Mouse (Mus musculus) CH12.LX (cell line): ENCODE results near the gene Naa35. TPM values are rescaled to one million over a fixed set of nuclear protein-coding genes. Genes with fewer than 3 reads are reported as not detected.

Experiments used
- DNase-seq: peaks from one replicate; pipeline ENCODE4 v3.0.0-alpha.2; 2013; ENCODE audit errors: extremely low read depth
- H3K27ac ChIP-seq: 2 replicates; pipeline ENCODE4 v1.5.1; 2012; ENCODE audit warnings: low read depth, mild to moderate bottlenecking, control low read depth, moderate library complexity; ENCODE audit not compliant: insufficient read depth
- H3K27me3 ChIP-seq: replicated peaks from 2 replicates; pipeline ENCODE3; 2012; ENCODE audit warnings: inconsistent platforms
- H3K36me3 ChIP-seq, 2 experiments: replicated peaks in 1 of 2; 2 replicates each; pipeline versions ENCODE3 to v1.6.1; 2012; ENCODE audit warnings: inconsistent platforms in 1 of 2, low read length in 1 of 2, mild to moderate bottlenecking in 1 of 2, mixed read lengths in 1 of 2, moderate library complexity in 1 of 2; ENCODE audit not compliant: control insufficient read depth in 1 of 2, insufficient read depth in 1 of 2
- H3K4me1 ChIP-seq, 2 experiments: 2 replicates each; pipeline ENCODE4 v1.6.1; 2012; ENCODE audit warnings: inconsistent platforms in 1 of 2, moderate library complexity in 1 of 2; ENCODE audit not compliant: insufficient read depth in 2 of 2, control insufficient read depth in 1 of 2
- H3K4me2 ChIP-seq: 2 replicates; pipeline ENCODE4 v1.6.1; 2012; ENCODE audit warnings: low read depth, mild to moderate bottlenecking, control low read depth; ENCODE audit not compliant: poor library complexity, insufficient read depth, severe bottlenecking
- H3K4me3 ChIP-seq, 3 experiments: fragments of 150-350 bp in 1 of 3; sonication (generic) in 1 of 3; replicated peaks in 1 of 3; 2 replicates each; pipeline versions ENCODE3 to v1.5.1; 2011 to 2012; ENCODE audit warnings: low read depth in 2 of 3, low read length in 2 of 3, mild to moderate bottlenecking in 2 of 3, moderate library complexity in 2 of 3, control low read depth in 1 of 3, improper control_type of control experiment in 1 of 3, inconsistent platforms in 1 of 3, mixed read lengths in 1 of 3; ENCODE audit not compliant: poor library complexity in 1 of 3
- H3K79me2 ChIP-seq: replicated peaks from 2 replicates; pipeline ENCODE4 v1.6.1; 2012; ENCODE audit warnings: mild to moderate bottlenecking, moderate library complexity; ENCODE audit not compliant: control insufficient read depth, poor library complexity, insufficient read depth, severe bottlenecking; ENCODE audit errors: extremely low read depth
- H3K9ac ChIP-seq: 2 replicates; pipeline ENCODE4 v1.6.1; 2012; ENCODE audit warnings: low read depth, mild to moderate bottlenecking, control low read depth, moderate library complexity; ENCODE audit not compliant: insufficient read depth
- H3K9me3 ChIP-seq: replicated peaks from 2 replicates; pipeline ENCODE3; 2012; ENCODE audit warnings: low read length, inconsistent platforms, mixed read lengths
- CTCF ChIP-seq, 2 experiments: IDR thresholded peaks in 1 of 2; conservative IDR thresholded peaks in 1 of 2; 2 replicates each; pipeline ENCODE4 v1.5.1; 2011 to 2012; ENCODE audit warnings: low read depth in 2 of 2, low read length in 2 of 2, improper control_type of control experiment in 1 of 2, inconsistent platforms in 1 of 2, mild to moderate bottlenecking in 1 of 2, moderate library complexity in 1 of 2
- EP300 ChIP-seq: IDR thresholded peaks from 2 replicates; pipeline ENCODE4 v1.6.1; 2011; ENCODE audit warnings: low read length, improper control_type of control experiment
- ETS1 ChIP-seq: conservative IDR thresholded peaks from 2 replicates; pipeline ENCODE4 v1.6.1; 2012; ENCODE audit warnings: low read depth, mild to moderate bottlenecking, inconsistent platforms, low read length, improper control_type of control experiment, moderate library complexity
- GABPA ChIP-seq: IDR thresholded peaks from 2 replicates; pipeline ENCODE4 v1.6.1; 2012; ENCODE audit warnings: low read depth, low read length, improper control_type of control experiment, inconsistent platforms; ENCODE audit not compliant: insufficient replicate concordance
- HCFC1 ChIP-seq: IDR thresholded peaks from 2 replicates; pipeline ENCODE4 v1.6.1; 2012; ENCODE audit warnings: low read depth, mild to moderate bottlenecking, inconsistent platforms, low read length, improper control_type of control experiment
- IRF4 ChIP-seq: IDR thresholded peaks from 2 replicates; pipeline ENCODE4 v1.6.1; 2014; ENCODE audit warnings: low read depth, mild to moderate bottlenecking, inconsistent platforms, low read length, improper control_type of control experiment
- JUN ChIP-seq: IDR thresholded peaks from 2 replicates; pipeline ENCODE4 v1.6.1; 2011; ENCODE audit warnings: low read depth, mild to moderate bottlenecking, low read length, improper control_type of control experiment, moderate library complexity; ENCODE audit not compliant: insufficient read depth
- JUND ChIP-seq: conservative IDR thresholded peaks from 2 replicates; pipeline ENCODE4 v1.6.1; 2011; ENCODE audit warnings: low read depth, low read length, improper control_type of control experiment
- MAZ ChIP-seq: IDR thresholded peaks from 2 replicates; pipeline ENCODE4 v1.6.1; 2012; ENCODE audit warnings: low read depth, mild to moderate bottlenecking, inconsistent platforms, low read length, improper control_type of control experiment, moderate library complexity
- MEF2A ChIP-seq: IDR thresholded peaks from 2 replicates; pipeline ENCODE4 v1.6.1; 2014; ENCODE audit warnings: low read depth, mild to moderate bottlenecking, inconsistent platforms, low read length, improper control_type of control experiment, borderline replicate concordance
- MXI1 ChIP-seq: IDR thresholded peaks from 2 replicates; pipeline ENCODE4 v1.6.1; 2011; ENCODE audit warnings: mild to moderate bottlenecking, low read depth, low read length, improper control_type of control experiment
- MYC ChIP-seq: IDR thresholded peaks from 2 replicates; pipeline ENCODE4 v1.6.1; 2011; ENCODE audit warnings: low read depth, mild to moderate bottlenecking, improper control_type of control experiment, low read length
- NELFE ChIP-seq: IDR thresholded peaks from 2 replicates; pipeline ENCODE4 v1.6.1; 2011; ENCODE audit warnings: low read depth, low read length, improper control_type of control experiment
- POLR2A ChIP-seq: IDR thresholded peaks from 2 replicates; pipeline ENCODE4 v1.6.1; 2011; ENCODE audit warnings: low read depth, mild to moderate bottlenecking, improper control_type of control experiment, low read length
- POLR2AphosphoS2 ChIP-seq: IDR thresholded peaks from 2 replicates; pipeline ENCODE4 v1.6.1; 2011; ENCODE audit warnings: low read depth, low read length, improper control_type of control experiment
- RAD21 ChIP-seq: IDR thresholded peaks from 2 replicates; pipeline ENCODE4 v1.6.1; 2011; ENCODE audit warnings: low read depth, mild to moderate bottlenecking, low read length, improper control_type of control experiment, moderate library complexity
- SMC3 ChIP-seq: IDR thresholded peaks from 2 replicates; pipeline ENCODE4 v1.6.1; 2011; ENCODE audit warnings: low read depth, low read length, improper control_type of control experiment
- TBP ChIP-seq: conservative IDR thresholded peaks from 2 replicates; pipeline ENCODE4 v1.6.1; 2011; ENCODE audit warnings: low read depth, low read length, improper control_type of control experiment
- USF1 ChIP-seq: IDR thresholded peaks from 2 replicates; pipeline ENCODE4 v1.6.1; 2014; ENCODE audit warnings: low read depth, mild to moderate bottlenecking, inconsistent platforms, low read length, improper control_type of control experiment
- USF2 ChIP-seq: conservative IDR thresholded peaks from 2 replicates; pipeline ENCODE4 v1.6.1; 2011; ENCODE audit warnings: low read depth, low read length, improper control_type of control experiment
- ZKSCAN1 ChIP-seq: IDR thresholded peaks from 2 replicates; pipeline ENCODE4 v1.6.1; 2012; ENCODE audit warnings: low read depth, inconsistent platforms, low read length, improper control_type of control experiment, borderline replicate concordance
- ZMIZ1 ChIP-seq: IDR thresholded peaks from 2 replicates; pipeline ENCODE4 v1.6.1; 2012; ENCODE audit warnings: low read depth, mild to moderate bottlenecking, inconsistent platforms, low read length, improper control_type of control experiment
- ZNF384 ChIP-seq: IDR thresholded peaks from 2 replicates; pipeline ENCODE4 v1.6.1; 2012; ENCODE audit warnings: low read depth, low read length, improper control_type of control experiment, inconsistent platforms
- dilution Hi-C: fragments of 300-500 bp; cut with MboI; formaldehyde crosslinking; loops from 2 replicates; pipeline ENCODE4 v1.14.3; 2020; ENCODE audit warnings: low sequenced_read_pairs; ENCODE audit not compliant: extremely low pct_unique_long_range_greater_than_20kb, extremely low pct_ligation_motif_present
- in situ Hi-C: fragments of 300-500 bp; cut with MboI; formaldehyde crosslinking; loops from 3 replicates; pipeline ENCODE4 v1.14.3; 2019; ENCODE audit warnings: low sequenced_read_pairs, low pct_ligation_motif_present, low pct_unique_long_range_greater_than_20kb, mixed read lengths
- polyA plus RNA-seq: library from polyadenylated mRNA; unstranded; fragments of >175 nt; gene quantifications from 2 replicates; pipeline ENCODE4 v1.2.1, GENCODE M21; 2012; ENCODE audit warnings: low read depth; ENCODE audit not compliant: insufficient read length
- total RNA-seq, 2 experiments: library from RNA; depleted of rRNA; stranded (reverse); fragments of 300-350 nt in 1 of 2; fragments of >200 nt in 1 of 2; gene quantifications; 2 replicates each; pipeline ENCODE4 v1.2.3; 2012 to 2014

Gene Naa35
- total and polyA plus RNA-seq, 3 experiments: 46.8 to 60.2 (median 56.4) TPM

DNA sequence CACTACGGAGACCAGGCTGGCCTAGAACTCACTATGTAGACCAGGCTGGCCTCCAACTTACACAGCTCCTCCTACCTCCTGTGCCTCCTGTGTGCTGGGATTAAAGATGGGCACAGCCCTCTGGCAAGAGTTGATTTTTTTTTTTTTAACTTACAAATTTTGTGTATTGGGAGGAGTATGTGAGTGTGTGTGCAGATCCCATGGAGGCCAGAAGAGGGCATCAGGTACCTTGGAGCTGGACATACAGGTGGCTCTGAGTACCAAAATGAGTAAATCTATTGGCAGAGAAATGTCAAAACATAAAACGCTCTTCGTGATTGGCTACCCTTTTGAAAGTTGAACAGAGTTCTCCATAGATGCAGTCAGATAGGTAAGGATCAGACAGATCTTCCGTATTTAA is 4.1 kb upstream of the Naa35 start:
- dilution Hi-C loops (no loop called here), in situ Hi-C loops (no loop called here)
- no peak overlapping the region for H3K4me3 ChIP-seq
- peaks cover 0 to 6% of the 10 kb centered on the region in 2 experiments; a peak in 1 of 4 replicates for H3K4me1 ChIP-seq
- DNase-seq: peak; percentile 42
- no peaks in the 10 kb centered on the region for H3K27me3 ChIP-seq
- no peak overlapping the region for H3K4me2 ChIP-seq
- H3K9me3 ChIP-seq: no peaks in the 10 kb centered on the region
- peaks cover 5% of the 10 kb centered on the region; the same call in 1 of the 2 replicates for H3K79me2 ChIP-seq
- H3K27ac ChIP-seq: no peak overlapping the region
- H3K9ac ChIP-seq: no peak overlapping the region
- no peaks in the 10 kb centered on the region for H3K36me3 ChIP-seq
- TF ChIP-seq ZNF384 (peak; percentile 70), IRF4 (peak; percentile 58), CTCF (conservative IDR thresholded peaks at IDR 0.05 in 1 of 2, IDR thresholded peaks at IDR 0.05 in 1 of 2; ENCODE audit: low read depth in 2 of 2, low read length in 2 of 2) (peak; percentile 22 to 68; a peak in 2 of 4 replicates), POLR2AphosphoS2 (no peak), SMC3 (peak; percentile 68), JUND (0 out of 2 replicates have a peak, but pooled peaks have one; percentile 28), GABPA (no peak), RAD21 (peak; percentile 64)

DNA sequence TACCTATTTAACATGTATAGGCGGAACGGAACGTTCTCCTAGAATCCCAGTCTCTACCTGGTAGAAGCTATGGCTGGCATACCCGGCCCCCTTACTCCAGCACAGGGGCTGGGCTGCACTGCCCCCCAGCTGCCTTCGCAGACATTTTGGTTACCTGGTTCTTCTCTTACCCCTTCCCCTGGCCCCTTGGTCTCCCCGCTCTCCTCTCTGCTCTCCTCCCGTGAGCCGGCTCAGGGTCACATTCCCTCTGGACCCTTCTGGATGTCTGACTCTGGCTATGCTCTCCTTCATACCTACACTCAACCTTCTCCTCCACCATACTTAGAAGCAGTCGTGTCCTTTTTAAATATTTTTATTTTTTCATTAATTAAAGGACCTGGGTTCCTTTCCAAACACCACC is 578 bp upstream of the Naa35 start:
- H3K9me3 ChIP-seq: no peaks in the 10 kb centered on the region
- H3K27ac ChIP-seq: no peak overlapping the region
- in situ Hi-C loops (no loop called here), dilution Hi-C loops (no loop called here)
- TF ChIP-seq ZKSCAN1 (no peak), MAZ (no peak), MYC (no peak), NELFE (no peak), USF2 (no peak), SMC3 (no peak), POLR2A (no peak), ETS1 (no peak), EP300 (no peak), TBP (no peak), HCFC1 (no peak), ZMIZ1 (peak; percentile 44; the same call in 1 of the 2 replicates), MEF2A (no peak), CTCF (conservative IDR thresholded peaks at IDR 0.05 in 1 of 2, IDR thresholded peaks at IDR 0.05 in 1 of 2; ENCODE audit: low read depth in 2 of 2, low read length in 2 of 2) (peak in 1 of 2 experiments; percentile 23; a peak in 1 of 4 replicates), ZNF384 (no peak), USF1 (no peak), MXI1 (peak; percentile 27; the same call in 1 of the 2 replicates), JUN (no peak), IRF4 (no peak)
- H3K27me3 ChIP-seq: no peaks in the 10 kb centered on the region
- peaks cover 15 to 27% of the 10 kb centered on the region in 2 experiments for H3K36me3 ChIP-seq
- DNase-seq: no peak
- H3K4me2 ChIP-seq: peak overlapping the region; percentile 78
- peak overlapping the region; percentile 65 to 94 (median 66) for H3K4me3 ChIP-seq
- peak overlapping the region; percentile 51 for H3K9ac ChIP-seq
- H3K79me2 ChIP-seq: peaks cover 25% of the 10 kb centered on the region
- H3K4me1 ChIP-seq: peaks cover 2 to 32% of the 10 kb centered on the region in 2 experiments
